Mouse (Mus musculus): ENCODE measurements around the gene Srp9.

Srp9 gene

GRCm38 (mm10) chr1:182124506-182124905 lies at the start of gene Srp9:
Gene Srp9, plus strand, starts transcription at chr1:182124737.
- CTCF ChIA-PET, result interaction anchor here (0.5 to 0.7 kb wide), 3 partner anchors 16 to 243 kb away, joined by 3 to 8 read pairs (median 5); no protein-coding TSS in a partner anchor

- CTCF ChIA-PET, result no interaction called here
These were observed 42.7 kb upstream of the Srp9 start for GRCm38 (mm10) chr1:182081744-182082419.

GRCm38 (mm10) chr1:182083459-182083858 lies 41.1 kb upstream of the Srp9 start:
- CTCF ChIA-PET, result no interaction called here

- CTCF ChIA-PET, result no interaction called here
These were observed 37.8 kb upstream of the Srp9 start for GRCm38 (mm10) chr1:182086759-182087158.

- CTCF ChIA-PET, result interaction anchor here (0.8 kb wide), 1 partner anchor 581 kb away, joined by 3 read pairs; no protein-coding TSS in a partner anchor
These were observed 37.2 kb upstream of the Srp9 start for GRCm38 (mm10) chr1:182087351-182087750.

GRCm38 (mm10) chr1:182087753-182088633 lies 36.5 kb upstream of the Srp9 start:
- CTCF ChIA-PET, result interaction anchor here (0.8 kb wide), 1 partner anchor 582 kb away, joined by 3 read pairs; no protein-coding TSS in a partner anchor

GRCm38 (mm10) chr1:182088844-182089418 lies 35.6 kb upstream of the Srp9 start:
- CTCF ChIA-PET, result no interaction called here

- CTCF ChIA-PET, result no interaction called here
These were observed 34.8 kb upstream of the Srp9 start for GRCm38 (mm10) chr1:182089600-182090297.

- CTCF ChIA-PET, result no interaction called here
These were observed 34.2 kb upstream of the Srp9 start for GRCm38 (mm10) chr1:182090298-182090677.

GRCm38 (mm10) chr1:182091261-182091660 lies 33.3 kb upstream of the Srp9 start:
- CTCF ChIA-PET, result no interaction called here

GRCm38 (mm10) chr1:182091746-182092412 lies 32.7 kb upstream of the Srp9 start:
- CTCF ChIA-PET, result no interaction called here

GRCm38 (mm10) chr1:182092413-182092800 lies 32.1 kb upstream of the Srp9 start:
- CTCF ChIA-PET, result interaction anchor here (0.6 kb wide), 1 partner anchor 603 kb away, joined by 3 read pairs; no protein-coding TSS in a partner anchor

GRCm38 (mm10) chr1:182093407-182093806 lies 31.1 kb upstream of the Srp9 start:
- CTCF ChIA-PET, result no interaction called here

GRCm38 (mm10) chr1:182094473-182095136 lies 29.9 kb upstream of the Srp9 start:
- CTCF ChIA-PET, result no interaction called here

GRCm38 (mm10) chr1:182095240-182095741 lies 29.2 kb upstream of the Srp9 start:
- CTCF ChIA-PET, result no interaction called here

- CTCF ChIA-PET, result no interaction called here
These were observed 27.8 kb upstream of the Srp9 start for GRCm38 (mm10) chr1:182096707-182097106.

GRCm38 (mm10) chr1:182099062-182099461 lies 25.5 kb upstream of the Srp9 start:
- CTCF ChIA-PET, result no interaction called here

- CTCF ChIA-PET, result no interaction called here
These were observed 24.1 kb upstream of the Srp9 start for GRCm38 (mm10) chr1:182100403-182100802.

- CTCF ChIA-PET, result no interaction called here
These were observed 23.1 kb upstream of the Srp9 start for GRCm38 (mm10) chr1:182101468-182101867.

- CTCF ChIA-PET, result no interaction called here
These were observed 21.8 kb upstream of the Srp9 start for GRCm38 (mm10) chr1:182102706-182103105.

- CTCF ChIA-PET, result no interaction called here
These were observed 21.1 kb upstream of the Srp9 start for GRCm38 (mm10) chr1:182103436-182103835.
